Mouse (Mus musculus) heart, embryonic 12.5 days (tissue): ENCODE measurements around the gene Erg28. TPM values are rescaled to one million over a fixed set of nuclear protein-coding genes. Genes with fewer than 3 reads are reported as not detected.
A peak's percentile ranks its signal among the peaks of the same experiment; 100 is the strongest.

Source experiments
- ATAC-seq: fragments of 200-750 bp; cut with Nextera tagmentation; 2 replicates; pipeline ENCODE4 v1.8.0; 2017; ENCODE audit warnings: moderate TSS enrichment, moderate library complexity; ENCODE audit not compliant: insufficient number of reproducible peaks, low FRiP score
- H3K27ac ChIP-seq: fragments of 300-500 bp; sonication (generic); 2 replicates; pipeline ENCODE4 v1.5.1; 2016; ENCODE audit warnings: mild to moderate bottlenecking, moderate library complexity; ENCODE audit not compliant: poor library complexity, severe bottlenecking
- H3K27me3 ChIP-seq: fragments of 300-500 bp; sonication (generic); replicated peaks from 2 replicates; pipeline ENCODE4 v1.6.1; 2016; ENCODE audit warnings: mild to moderate bottlenecking, moderate library complexity
- H3K36me3 ChIP-seq: fragments of 300-500 bp; sonication (generic); 2 replicates; pipeline ENCODE4 v1.6.1; 2016; ENCODE audit warnings: mild to moderate bottlenecking, moderate library complexity
- H3K4me1 ChIP-seq: fragments of 300-500 bp; sonication (generic); replicated peaks from 2 replicates; pipeline ENCODE4 v1.6.1; 2016; ENCODE audit warnings: mild to moderate bottlenecking
- H3K4me2 ChIP-seq: fragments of 300-500 bp; sonication (generic); 2 replicates; pipeline ENCODE4 v1.6.1; 2016; ENCODE audit warnings: mild to moderate bottlenecking, moderate library complexity
- H3K4me3 ChIP-seq: fragments of 300-500 bp; sonication (generic); 2 replicates; pipeline ENCODE4 v1.5.1; 2016; ENCODE audit warnings: mild to moderate bottlenecking
- H3K9ac ChIP-seq: fragments of 300-500 bp; sonication (generic); 2 replicates; pipeline ENCODE4 v1.6.1; 2016; ENCODE audit warnings: mild to moderate bottlenecking, moderate library complexity
- H3K9me3 ChIP-seq: fragments of 300-500 bp; sonication (generic); replicated peaks from 2 replicates; pipeline ENCODE4 v1.6.1; 2016; ENCODE audit warnings: mild to moderate bottlenecking, moderate library complexity
- WGBS: fragments of 180-500 bp; shearing (Covaris S2); methylation state at CpG from one replicate; pipeline ENCODE4 v1.1.7; 2016; 5-methylcytosine and 5-hydroxymethylcytosine counted together
- polyA plus RNA-seq: library from polyadenylated mRNA; unstranded; fragments of >200 nt; fragmentation: Nextera tagmentation; extraction: Ambion mirVana; gene quantifications from 2 replicates; pipeline ENCODE4 v1.2.1, GENCODE M21; 2016

Erg28 gene
- polyA plus RNA-seq, 1 experiment from 2014 or later = 81.3 TPM

DNA sequence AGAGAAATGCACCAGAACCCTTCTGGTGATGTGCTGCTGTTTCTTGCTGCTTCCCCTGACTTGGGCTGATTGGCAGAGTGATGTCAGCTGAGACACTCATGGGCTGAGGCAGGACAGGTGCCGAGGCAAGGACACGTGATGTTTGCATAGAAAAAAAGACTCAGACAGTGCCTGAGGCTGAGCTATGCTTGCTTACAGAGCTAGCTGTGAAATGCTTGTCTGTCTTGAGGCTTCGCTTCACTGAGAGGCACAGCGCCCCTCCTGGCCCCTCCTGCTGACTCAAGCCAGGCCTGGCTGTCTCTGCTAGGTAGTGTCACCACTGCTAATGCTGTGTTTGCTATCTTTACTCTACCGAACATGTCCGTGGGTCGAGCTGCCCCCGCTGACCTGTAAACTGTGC, 26.3 kb upstream of the Erg28 start:
- Histone ChIP-seq H3K27me3 (no peaks in the 10 kb centered on the region), H3K4me1 (no peaks in the 10 kb centered on the region; the same call in 1 of the 2 replicates), H3K27ac (no peak overlapping the region), H3K36me3 (peaks cover 20% of the 10 kb centered on the region), H3K4me3 (no peak overlapping the region), H3K4me2 (no peak overlapping the region), H3K9ac (no peak overlapping the region), H3K9me3 (no peaks in the 10 kb centered on the region)
- ATAC-seq = no peak
- 70% methylated on average over 8 of the region's 8 CpGs for WGBS

DNA sequence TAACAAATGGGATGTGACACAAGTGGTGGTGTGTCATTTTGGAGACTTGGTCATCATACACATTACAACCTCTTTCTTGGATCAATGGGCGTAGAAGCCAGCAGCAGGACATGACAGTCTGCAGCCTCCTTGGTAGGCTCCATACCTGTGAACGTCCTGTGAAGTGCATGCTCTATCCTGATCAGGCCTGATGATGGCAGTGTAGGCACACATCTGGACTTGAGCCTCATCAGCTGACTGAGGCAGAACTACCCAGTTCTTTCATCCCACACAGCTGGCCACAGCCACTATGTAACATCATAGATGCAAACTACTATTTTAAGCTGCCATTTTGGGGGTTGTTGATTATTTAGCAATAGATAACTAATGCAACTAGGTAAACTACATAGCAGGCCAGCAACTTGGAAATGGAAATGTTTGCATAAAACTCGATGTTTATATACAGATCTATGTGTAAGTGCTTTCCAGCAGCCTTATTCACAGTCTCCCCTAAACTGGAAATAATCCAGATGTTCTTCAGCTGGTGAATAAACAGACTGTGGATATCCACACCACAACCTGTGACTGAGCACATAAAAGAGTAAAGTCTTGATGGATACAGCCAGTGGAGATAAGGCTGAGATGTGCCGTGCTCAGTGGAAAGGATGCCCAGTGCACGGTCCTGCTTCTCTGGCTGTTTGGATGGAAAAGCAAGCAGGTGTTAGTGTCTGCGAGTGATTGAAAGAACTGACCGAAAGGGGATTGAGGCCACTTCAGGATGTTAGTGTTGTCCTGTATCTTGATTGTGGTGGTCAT, 24.0 kb upstream of the Erg28 start:
- H3K9ac ChIP-seq = no peak overlapping the region
- H3K4me2 ChIP-seq = no peak overlapping the region
- peaks cover 27% of the 10 kb centered on the region for H3K36me3 ChIP-seq
- no peaks in the 10 kb centered on the region for H3K27me3 ChIP-seq
- H3K4me1 ChIP-seq = no peaks in the 10 kb centered on the region
- H3K9me3 ChIP-seq = no peaks in the 10 kb centered on the region
- H3K27ac ChIP-seq = no peak overlapping the region
- no peak overlapping the region for H3K4me3 ChIP-seq
- 0 out of 2 replicates have a peak, but pooled peaks have one; percentile 33 for ATAC-seq
- 75% methylated on average over 7 of the region's 7 CpGs for WGBS

DNA sequence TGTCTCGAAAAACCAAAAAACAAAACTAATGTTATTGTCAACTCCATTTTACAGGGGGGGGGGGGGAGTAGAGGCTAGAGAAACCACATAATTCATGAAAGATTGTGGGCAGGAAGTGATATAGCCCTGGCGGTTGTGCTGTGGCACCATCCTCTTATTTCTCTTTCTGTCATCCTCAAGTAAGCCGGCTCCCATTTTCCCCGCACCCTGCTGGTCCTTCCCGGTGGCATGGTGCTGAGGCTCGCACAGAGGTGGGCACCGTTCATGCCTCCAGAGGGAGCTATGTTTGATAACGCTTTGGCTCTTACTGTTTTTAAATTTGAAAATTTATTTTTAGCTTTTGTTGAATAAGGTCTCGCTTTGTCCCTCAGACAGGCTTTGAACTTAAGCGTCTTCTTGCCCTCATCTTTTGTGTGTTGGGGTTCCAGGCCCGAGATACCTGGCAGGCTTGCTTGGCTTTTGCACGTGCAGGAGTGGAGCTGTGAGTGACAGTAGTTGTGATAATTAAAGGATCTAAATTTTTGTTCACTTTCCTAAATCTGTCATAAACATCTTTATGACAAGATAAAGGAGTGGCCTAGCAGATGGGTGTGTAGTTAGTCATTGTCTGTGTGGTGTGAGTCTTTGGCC, 15.1 kb upstream of the Erg28 start:
- Histone ChIP-seq H3K9ac (no peak overlapping the region), H3K4me2 (no peak overlapping the region), H3K27me3 (no peaks in the 10 kb centered on the region), H3K4me1 (peaks cover 10% of the 10 kb centered on the region), H3K9me3 (no peaks in the 10 kb centered on the region), H3K4me3 (no peak overlapping the region), H3K27ac (no peak overlapping the region), H3K36me3 (peaks cover 21% of the 10 kb centered on the region)
- no peak for ATAC-seq
- WGBS = 89% methylated on average over 12 of the region's 12 CpGs

DNA sequence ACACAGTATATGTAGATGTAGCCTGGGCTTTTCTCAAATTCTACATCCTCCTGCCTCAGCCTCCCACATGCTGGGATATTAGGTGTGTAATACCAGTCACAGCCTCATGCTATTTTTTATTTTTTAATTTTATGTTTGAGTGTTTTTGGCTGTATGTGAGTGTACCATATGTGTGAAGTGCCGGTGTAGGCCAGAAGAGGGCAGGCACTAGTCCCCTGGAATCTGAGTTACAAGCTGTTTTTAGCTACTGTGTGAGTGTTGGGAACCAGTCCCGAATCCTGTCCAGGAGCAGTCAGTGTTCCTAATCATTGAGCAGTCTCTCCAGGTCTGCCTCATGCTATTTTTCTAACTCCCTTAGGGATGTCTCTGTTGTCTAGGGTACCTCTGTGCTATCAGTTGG, 13.4 kb upstream of the Erg28 start:
- H3K27ac ChIP-seq = no peak overlapping the region
- peaks cover 19% of the 10 kb centered on the region for H3K36me3 ChIP-seq
- ATAC-seq = no peak
- no peak overlapping the region for H3K4me3 ChIP-seq
- H3K4me2 ChIP-seq = no peak overlapping the region
- WGBS = 88% methylated on average over 2 of the region's 2 CpGs
- H3K27me3 ChIP-seq = no peaks in the 10 kb centered on the region
- peaks cover 10% of the 10 kb centered on the region for H3K4me1 ChIP-seq
- no peak overlapping the region for H3K9ac ChIP-seq
- no peaks in the 10 kb centered on the region for H3K9me3 ChIP-seq

DNA sequence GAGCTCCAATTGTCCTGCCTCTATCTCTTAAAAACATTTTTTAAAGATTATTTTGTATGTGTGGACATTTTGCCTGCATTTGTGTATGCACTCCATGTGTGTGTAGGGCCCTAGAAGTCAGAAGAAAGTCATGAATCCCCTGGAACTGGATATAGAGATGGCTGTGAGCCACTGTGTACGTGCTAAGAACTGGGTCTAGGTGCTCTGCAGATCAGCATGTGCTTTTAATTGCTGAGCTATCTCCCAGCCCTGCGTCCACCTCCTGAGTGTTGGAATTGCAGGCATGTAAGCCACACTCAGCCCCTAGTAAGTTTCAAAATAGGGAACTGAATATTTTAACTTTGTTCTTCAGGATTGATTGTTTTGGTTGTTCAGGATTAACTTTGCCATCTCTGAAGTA, 10.2 kb upstream of the Erg28 start:
- Histone ChIP-seq H3K4me1 (0 out of 2 replicates have a peak, but pooled peaks cover 2% of the 10 kb centered on the region), H3K9me3 (no peaks in the 10 kb centered on the region), H3K4me3 (no peak overlapping the region), H3K27me3 (no peaks in the 10 kb centered on the region), H3K36me3 (peaks cover 28% of the 10 kb centered on the region), H3K9ac (no peak overlapping the region), H3K27ac (0 out of 2 replicates have a peak overlapping the region, but pooled peaks have one; percentile 11), H3K4me2 (no peak overlapping the region)
- ATAC-seq = no peak
- WGBS = 63% methylated on average over 2 of the region's 2 CpGs

DNA sequence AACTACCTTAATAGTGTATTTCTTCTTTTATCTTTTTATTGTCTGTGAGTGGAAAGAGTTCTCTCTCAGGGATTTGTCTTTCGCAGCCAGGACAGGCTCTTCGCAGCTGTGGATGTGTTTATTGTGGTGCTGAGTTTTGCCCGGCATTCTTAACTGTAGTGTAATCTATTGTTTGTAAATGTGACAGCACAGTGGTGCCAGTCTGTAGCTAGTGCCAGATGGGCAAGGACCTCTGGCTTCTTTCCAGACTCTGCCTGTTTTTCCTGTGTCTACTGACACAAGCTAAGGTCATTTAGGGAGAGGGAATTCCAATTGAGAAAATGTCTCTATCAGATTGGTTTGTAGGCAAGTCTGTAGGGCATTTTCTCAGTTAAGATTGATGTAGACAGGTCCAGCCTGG, 6.3 kb upstream of the Erg28 start:
- H3K9ac ChIP-seq = no peak overlapping the region
- H3K9me3 ChIP-seq = no peaks in the 10 kb centered on the region
- no peak overlapping the region for H3K4me2 ChIP-seq
- no peak for ATAC-seq
- H3K27ac ChIP-seq = no peak overlapping the region
- no peak overlapping the region for H3K4me3 ChIP-seq
- H3K27me3 ChIP-seq = no peaks in the 10 kb centered on the region
- 87% methylated on average over 3 of the region's 3 CpGs for WGBS
- no peaks in the 10 kb centered on the region for H3K4me1 ChIP-seq
- peaks cover 43% of the 10 kb centered on the region for H3K36me3 ChIP-seq

DNA sequence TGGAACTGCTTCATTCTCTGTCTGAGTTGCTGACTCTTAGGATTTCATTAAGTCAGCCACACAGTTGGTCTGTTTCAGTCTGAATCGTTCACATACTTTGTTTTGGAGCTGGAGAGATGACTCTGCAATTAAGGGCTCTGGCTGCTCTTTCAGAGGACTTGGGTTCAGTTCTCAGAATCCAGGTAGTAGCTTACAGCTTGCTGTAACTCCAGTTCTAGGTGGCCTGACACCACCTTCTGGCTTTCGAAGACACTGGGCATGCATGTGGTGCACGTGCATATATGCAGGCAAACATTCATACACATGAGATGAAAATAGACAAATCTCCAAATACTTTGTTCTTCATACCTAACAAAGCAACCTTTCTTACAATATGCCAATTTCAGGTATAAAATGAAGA, 5.5 kb upstream of the Erg28 start:
- ATAC-seq = no peak
- H3K4me2 ChIP-seq = no peak overlapping the region
- no peak overlapping the region for H3K9ac ChIP-seq
- H3K4me3 ChIP-seq = no peak overlapping the region
- 83% methylated on average over 3 of the region's 3 CpGs for WGBS
- H3K36me3 ChIP-seq = peaks cover 43% of the 10 kb centered on the region
- H3K4me1 ChIP-seq = no peaks in the 10 kb centered on the region
- no peak overlapping the region for H3K27ac ChIP-seq
- H3K27me3 ChIP-seq = no peaks in the 10 kb centered on the region
- no peaks in the 10 kb centered on the region for H3K9me3 ChIP-seq

DNA sequence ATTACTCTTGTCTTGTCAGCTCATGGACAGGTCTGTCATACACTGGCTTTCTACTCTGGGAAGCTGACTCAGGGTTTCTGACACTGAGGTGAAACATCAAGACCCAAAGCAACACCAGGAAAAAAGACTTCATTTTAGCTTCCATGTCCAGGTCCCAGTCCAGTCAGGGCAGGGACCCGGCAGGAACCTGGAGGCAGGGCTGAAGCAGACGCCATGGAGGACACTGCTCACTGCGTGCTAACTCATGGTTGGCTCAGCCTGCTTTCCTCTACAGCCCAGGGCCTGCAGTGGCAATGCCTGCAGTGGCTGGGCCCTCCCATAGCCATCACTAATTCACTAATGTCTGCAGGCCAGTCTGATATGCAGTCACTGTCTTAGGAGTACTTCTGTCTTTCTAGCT, 4.5 kb upstream of the Erg28 start:
- peaks cover 2% of the 10 kb centered on the region for H3K4me1 ChIP-seq

DNA sequence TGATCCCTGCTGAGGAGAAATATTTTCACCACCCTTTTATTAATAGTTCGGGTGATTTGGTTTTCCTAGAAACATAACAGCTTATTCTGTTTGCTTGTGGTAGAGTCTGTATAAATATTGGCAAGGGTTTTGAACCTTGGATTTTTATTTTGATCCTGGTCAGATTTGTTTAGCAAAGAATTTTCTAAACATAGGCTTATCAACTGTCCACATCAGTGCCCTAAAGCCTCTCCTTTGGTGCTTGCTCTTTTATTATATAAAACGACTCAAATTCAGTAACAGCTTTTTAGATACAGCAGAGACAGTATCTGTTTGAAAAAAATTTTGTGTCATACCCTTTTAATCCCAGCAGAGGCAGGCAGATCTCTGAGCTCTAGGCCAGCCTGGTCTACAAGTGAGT, 1.5 kb upstream of the Erg28 start:
- no peak for ATAC-seq
- WGBS = 68% methylated on average over 2 of the region's 2 CpGs
- H3K4me3 ChIP-seq = no peak overlapping the region
- no peak overlapping the region for H3K4me2 ChIP-seq
- no peak overlapping the region for H3K27ac ChIP-seq
- H3K9ac ChIP-seq = no peak overlapping the region
- H3K9me3 ChIP-seq = no peaks in the 10 kb centered on the region
- H3K4me1 ChIP-seq = peaks cover 18% of the 10 kb centered on the region
- peaks cover 28% of the 10 kb centered on the region for H3K36me3 ChIP-seq
- no peaks in the 10 kb centered on the region for H3K27me3 ChIP-seq

More for the DNA sequence above, 4.5 kb upstream of the Erg28 start:
- no peak for ATAC-seq
- Histone ChIP-seq H3K4me2 (no peak overlapping the region), H3K27me3 (no peaks in the 10 kb centered on the region), H3K9ac (no peak overlapping the region), H3K27ac (no peak overlapping the region), H3K9me3 (no peaks in the 10 kb centered on the region), H3K36me3 (peaks cover 43% of the 10 kb centered on the region), H3K4me3 (no peak overlapping the region)
- 88% methylated on average over 3 of the region's 3 CpGs for WGBS

DNA sequence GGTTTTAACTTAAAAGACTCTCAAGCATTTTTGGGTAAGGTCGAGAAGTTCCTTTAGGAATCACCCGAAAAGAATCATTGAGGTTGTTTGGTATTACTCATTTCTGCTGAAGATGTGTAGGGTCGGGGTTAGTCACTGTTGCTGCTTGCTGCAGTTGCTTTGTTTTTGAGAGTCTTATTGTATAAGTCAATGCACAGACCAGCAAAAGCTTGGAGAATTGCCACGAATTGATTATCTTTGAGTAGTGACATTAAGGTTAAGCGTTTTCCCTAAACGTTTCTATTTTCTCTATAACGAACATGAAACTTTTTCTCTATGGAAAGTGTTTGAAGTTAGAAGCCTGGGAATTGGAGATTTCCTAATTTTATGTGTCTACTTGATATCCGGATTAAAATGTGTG, 1.0 kb upstream of the Erg28 start:
- Histone ChIP-seq H3K9ac (peak overlapping the region; percentile 81), H3K4me3 (peak overlapping the region; percentile 66), H3K36me3 (peaks cover 28% of the 10 kb centered on the region), H3K4me1 (peaks cover 18% of the 10 kb centered on the region), H3K9me3 (no peaks in the 10 kb centered on the region), H3K27ac (peak overlapping the region; percentile 90), H3K4me2 (peak overlapping the region; percentile 77), H3K27me3 (no peaks in the 10 kb centered on the region)
- 8% methylated on average over 8 of the region's 8 CpGs for WGBS
- ATAC-seq = no peak

DNA sequence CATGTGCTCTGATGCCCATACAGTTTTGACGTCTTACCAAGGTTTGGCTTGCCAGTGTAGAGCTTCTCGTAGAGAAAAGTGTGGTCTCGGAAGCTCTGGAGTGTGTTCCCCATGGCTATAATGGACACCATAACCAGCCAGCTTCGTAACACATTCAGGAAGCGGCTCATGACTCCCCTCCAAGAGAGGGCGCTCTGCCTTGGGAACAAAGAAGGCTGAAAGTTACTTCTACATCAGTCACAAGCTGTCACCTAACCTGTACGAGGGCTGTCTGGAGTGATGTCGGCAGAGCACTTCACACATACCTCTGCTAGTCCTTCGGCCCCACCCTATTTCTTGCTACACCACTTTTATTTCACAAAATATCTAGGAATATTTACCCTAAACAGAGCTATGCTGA, 2.3 kb downstream of the Erg28 start:
- H3K4me3 ChIP-seq = no peak overlapping the region
- H3K9ac ChIP-seq = no peak overlapping the region
- WGBS = 77% methylated on average over 9 of the region's 9 CpGs
- H3K27me3 ChIP-seq = no peaks in the 10 kb centered on the region
- peaks cover 24% of the 10 kb centered on the region for H3K36me3 ChIP-seq
- peaks cover 40% of the 10 kb centered on the region for H3K4me1 ChIP-seq
- no peak for ATAC-seq
- no peak overlapping the region for H3K27ac ChIP-seq
- H3K4me2 ChIP-seq = no peak overlapping the region
- no peaks in the 10 kb centered on the region for H3K9me3 ChIP-seq
